Comparison of ENCODE assay signal across 14 mouse cellular contexts in the genomic region with DNA sequence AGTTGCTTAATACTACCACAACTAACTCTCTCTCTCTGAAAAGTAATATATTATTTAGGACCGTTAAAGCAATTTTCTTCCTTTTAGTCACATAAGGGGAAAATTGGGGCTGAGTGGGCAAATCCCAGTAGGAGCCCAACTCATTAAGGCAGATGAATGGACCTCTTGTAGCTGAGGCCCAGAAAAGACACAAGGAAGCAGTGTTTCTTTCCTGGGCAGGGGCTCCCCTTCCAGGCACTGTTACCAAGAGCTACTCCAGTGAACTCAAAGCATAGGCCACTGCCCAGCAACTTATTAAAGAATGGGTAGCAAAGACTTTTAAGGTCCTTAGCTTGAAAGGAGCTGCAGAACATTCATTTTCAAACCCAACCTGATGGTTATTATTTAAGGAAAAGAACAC. TPM values are rescaled to one million over a fixed set of nuclear protein-coding genes. Genes with fewer than 3 reads are reported as not detected.
DNase-seq lines count a peak whose midpoint lies in the region; ATAC-seq and TF ChIP-seq lines count a peak whose summit lies in the region.
"Had no signal": no experiment of that assay in that cellular context is flagged by ENCODE, and none has a peak within 500 bp of the region (broad histone marks: within the 10 kb centered on the region; RNA-seq: fewer than 3 reads in every experiment).

No protein-coding gene starts in this region.

- no peaks in the 10 kb centered on the region for H3K9me3 ChIP-seq in midbrain, postnatal 0 days (ENCODE audit: low read length)
- no peaks in the 10 kb centered on the region for H3K9me3 ChIP-seq in midbrain, embryonic 10.5 days (replicated peaks)
- no peaks in the 10 kb centered on the region for H3K9me3 ChIP-seq in forebrain, postnatal 0 days (ENCODE audit: low read length)
- H3K9me3 ChIP-seq in neural tube, embryonic 14.5 days (ENCODE audit: control insufficient read depth, low read length) = no peaks in the 10 kb centered on the region
- H3K9me3 ChIP-seq in liver, postnatal 0 days (ENCODE audit: low read length) = no peaks in the 10 kb centered on the region
- H3K9me3 ChIP-seq: heart, embryonic 13.5 days; limb, embryonic 15.5 days; stomach, embryonic 15.5 days had no signal

- DNase-seq in cerebellum, adult 9-10 months = peak; percentile 16
- no peak for DNase-seq in cerebellum, postnatal 4 days (ENCODE audit: low spot score in 2 of 2)
- peak; percentile 68 for DNase-seq in midbrain, postnatal 0 days (ENCODE audit: low spot score)
- DNase-seq in midbrain, embryonic 10.5 days (ENCODE audit: low spot score) = no peak
- peak; percentile 40 for DNase-seq in forebrain, postnatal 0 days
- no peak for DNase-seq in thymus, adult 18-20 months
- no peak for DNase-seq in liver, postnatal 0 days

- no peaks in the 10 kb centered on the region for H3K4me1 ChIP-seq in midbrain, postnatal 0 days (ENCODE audit: insufficient read depth, low read length)
- H3K4me1 ChIP-seq in midbrain, embryonic 10.5 days = no peaks in the 10 kb centered on the region
- no peaks in the 10 kb centered on the region for H3K4me1 ChIP-seq in forebrain, postnatal 0 days (ENCODE audit: insufficient read depth)
- no peaks in the 10 kb centered on the region for H3K4me1 ChIP-seq in neural tube, embryonic 14.5 days (ENCODE audit: control insufficient read depth, insufficient read depth, low read length)
- peaks cover 19% of the 10 kb centered on the region for H3K4me1 ChIP-seq in liver, postnatal 0 days (ENCODE audit: insufficient read depth)
- H3K4me1 ChIP-seq: limb, embryonic 15.5 days; stomach, embryonic 15.5 days had no signal

- H3K4me2 ChIP-seq in midbrain, postnatal 0 days (ENCODE audit: low read depth, low read length, poor library complexity, severe bottlenecking) = no peak overlapping the region
- no peak overlapping the region for H3K4me2 ChIP-seq in forebrain, postnatal 0 days (ENCODE audit: low read depth)
- H3K4me2 ChIP-seq in neural tube, embryonic 14.5 days (ENCODE audit: low read depth, low read length) = no peak overlapping the region
- no peak overlapping the region for H3K4me2 ChIP-seq in liver, postnatal 0 days (ENCODE audit: low read depth, low read length)
- H3K4me2 ChIP-seq: heart, embryonic 13.5 days; limb, embryonic 15.5 days; stomach, embryonic 15.5 days had no signal

- 0 out of 2 replicates have a peak, but pooled peaks have one; percentile 62 for ATAC-seq in midbrain, postnatal 0 days (ENCODE audit: low FRiP score)
- ATAC-seq in forebrain, postnatal 0 days = peak; percentile 91
- ATAC-seq in neural tube, embryonic 14.5 days (ENCODE audit: low read depth) = peak; percentile 72; the same call in 1 of the 2 replicates
- ATAC-seq in liver, postnatal 0 days = no peak
- ATAC-seq: intestine, embryonic 16.5 days had no signal

- no peaks in the 10 kb centered on the region for H3K36me3 ChIP-seq in midbrain, postnatal 0 days (ENCODE audit: insufficient read depth, low read length)
- H3K36me3 ChIP-seq in midbrain, embryonic 10.5 days = no peaks in the 10 kb centered on the region
- H3K36me3 ChIP-seq in forebrain, postnatal 0 days (ENCODE audit: insufficient read depth) = no peaks in the 10 kb centered on the region
- no peaks in the 10 kb centered on the region for H3K36me3 ChIP-seq in neural tube, embryonic 14.5 days (ENCODE audit: control insufficient read depth, insufficient read depth, low read length)
- no peaks in the 10 kb centered on the region for H3K36me3 ChIP-seq in liver, postnatal 0 days (replicated peaks; ENCODE audit: insufficient read depth, low read length)
- H3K36me3 ChIP-seq: heart, embryonic 13.5 days; limb, embryonic 15.5 days; stomach, embryonic 15.5 days had no signal

- H3K4me3 ChIP-seq in midbrain, postnatal 0 days (ENCODE audit: low read depth, low read length) = no peak overlapping the region
- H3K4me3 ChIP-seq in midbrain, embryonic 10.5 days = no peak overlapping the region
- H3K4me3 ChIP-seq in forebrain, postnatal 0 days (ENCODE audit: low read depth, low read length) = no peak overlapping the region
- no peak overlapping the region for H3K4me3 ChIP-seq in neural tube, embryonic 14.5 days (ENCODE audit: low read depth, low read length)
- H3K4me3 ChIP-seq in liver, postnatal 0 days (ENCODE audit: low read depth, low read length) = no peak overlapping the region
- H3K4me3 ChIP-seq: heart, embryonic 13.5 days; limb, embryonic 15.5 days; myocyte; stomach, embryonic 15.5 days had no signal

- no peak overlapping the region for H3K27ac ChIP-seq in midbrain, postnatal 0 days (ENCODE audit: low read depth, low read length)
- no peak overlapping the region for H3K27ac ChIP-seq in midbrain, embryonic 10.5 days (replicated peaks)
- no peak overlapping the region for H3K27ac ChIP-seq in forebrain, postnatal 0 days (ENCODE audit: low read depth, low read length)
- H3K27ac ChIP-seq in neural tube, embryonic 14.5 days (ENCODE audit: low read depth, low read length) = no peak overlapping the region
- no peak overlapping the region for H3K27ac ChIP-seq in liver, postnatal 0 days (ENCODE audit: low read depth)
- H3K27ac ChIP-seq: heart, embryonic 13.5 days; limb, embryonic 15.5 days; macrophage; stomach, embryonic 15.5 days had no signal

- no peak for TF ChIP-seq EP300 in liver, postnatal 0 days (IDR thresholded peaks at IDR 0.05; ENCODE audit: low read depth)

- no peak overlapping the region for H3K9ac ChIP-seq in midbrain, postnatal 0 days (replicated peaks; ENCODE audit: low read length, poor library complexity, severe bottlenecking)
- no peak overlapping the region for H3K9ac ChIP-seq in forebrain, postnatal 0 days
- no peak overlapping the region for H3K9ac ChIP-seq in neural tube, embryonic 14.5 days (replicated peaks; ENCODE audit: low read depth, low read length)
- no peak overlapping the region for H3K9ac ChIP-seq in liver, postnatal 0 days (replicated peaks)
- H3K9ac ChIP-seq: heart, embryonic 13.5 days; limb, embryonic 15.5 days; stomach, embryonic 15.5 days had no signal

- no peak for TF ChIP-seq CTCF in midbrain, postnatal 0 days (IDR thresholded peaks at IDR 0.05)
- TF ChIP-seq CTCF in forebrain, postnatal 0 days (IDR thresholded peaks at IDR 0.05; ENCODE audit: low read depth) = no peak
- no peak for TF ChIP-seq CTCF in liver, postnatal 0 days (IDR thresholded peaks at IDR 0.05; ENCODE audit: low read depth)

- WGBS in midbrain, postnatal 0 days = 56% methylated on average over 1 of the region's 1 CpGs
- WGBS in midbrain, embryonic 10.5 days = 51% methylated on average over 1 of the region's 1 CpGs
- 8% methylated on average over 1 of the region's 1 CpGs for WGBS in forebrain, postnatal 0 days
- 12% methylated on average over 1 of the region's 1 CpGs for WGBS in neural tube, embryonic 14.5 days
- 87% methylated on average over 1 of the region's 1 CpGs for WGBS in liver, postnatal 0 days (ENCODE audit: insufficient replicate concordance)

- H3K27me3 ChIP-seq in midbrain, postnatal 0 days (ENCODE audit: insufficient read depth, low read length) = no peaks in the 10 kb centered on the region
- H3K27me3 ChIP-seq in midbrain, embryonic 10.5 days (ENCODE audit: low read depth, poor library complexity, severe bottlenecking) = no peaks in the 10 kb centered on the region
- no peaks in the 10 kb centered on the region for H3K27me3 ChIP-seq in forebrain, postnatal 0 days (ENCODE audit: insufficient read depth, low read length)
- H3K27me3 ChIP-seq in neural tube, embryonic 14.5 days (ENCODE audit: control insufficient read depth, insufficient read depth, low read length) = no peaks in the 10 kb centered on the region
- H3K27me3 ChIP-seq in liver, postnatal 0 days (ENCODE audit: insufficient read depth, low read length) = no peaks in the 10 kb centered on the region
- H3K27me3 ChIP-seq: heart, embryonic 13.5 days; limb, embryonic 15.5 days; stomach, embryonic 15.5 days had no signal

RNA-seq across cellular contexts. Expression of a gene that starts 22.5 kb away (rescaled TPM):
- total RNA-seq in midbrain, postnatal 0 days (2014; rRNA removed) = 79.1 and 90.3 TPM in 2 replicates
- polyA plus RNA-seq in midbrain, postnatal 0 days (2015; fragmentation: Nextera tagmentation; extraction: Ambion mirVana) = 159 and 160 TPM in 2 replicates
- polyA plus RNA-seq in midbrain, embryonic 10.5 days (2016; fragmentation: Nextera tagmentation; extraction: Ambion mirVana) = 419 and 505 TPM in 2 replicates
- total RNA-seq in forebrain, postnatal 0 days (2014; rRNA removed) = 102 and 126 TPM in 2 replicates
- 203 and 234 TPM in 2 replicates for polyA plus RNA-seq in forebrain, postnatal 0 days (2015; fragmentation: Nextera tagmentation; extraction: Ambion mirVana)
- polyA plus RNA-seq in neural tube, embryonic 14.5 days (2014; fragmentation: Nextera tagmentation; extraction: Ambion mirVana) = 154 and 180 TPM in 2 replicates
- polyA plus RNA-seq in liver, postnatal 0 days (2015; fragmentation: Nextera tagmentation; extraction: Ambion mirVana) = 516 and 560 TPM in 2 replicates

Comparison
In these comparisons a context has a peak if more than half of its experiments do, and no peak if none do; other contexts are left out.
1. DNase-seq: peak in cerebellum, adult 9-10 months (single experiment), midbrain, postnatal 0 days (single experiment) and forebrain, postnatal 0 days (single experiment); none in cerebellum, postnatal 4 days (0 of 2), midbrain, embryonic 10.5 days (single experiment), thymus, adult 18-20 months (0 of 2) and liver, postnatal 0 days (single experiment).